Mouse (Mus musculus) CH12.LX (cell line): ENCODE results near the gene Rps19bp1. TPM values are rescaled to one million over a fixed set of nuclear protein-coding genes. Genes with fewer than 3 reads are reported as not detected.

Experiments
- DNase-seq: peaks from one replicate; pipeline ENCODE4 v3.0.0-alpha.2; 2013; ENCODE audit errors: extremely low read depth
- H3K27ac ChIP-seq: 2 replicates; pipeline ENCODE4 v1.5.1; 2012; ENCODE audit warnings: low read depth, mild to moderate bottlenecking, control low read depth, moderate library complexity; ENCODE audit not compliant: insufficient read depth
- H3K27me3 ChIP-seq: replicated peaks from 2 replicates; pipeline ENCODE3; 2012; ENCODE audit warnings: inconsistent platforms
- H3K36me3 ChIP-seq, 2 experiments: replicated peaks in 1 of 2; 2 replicates each; pipeline versions ENCODE3 to v1.6.1; 2012; ENCODE audit warnings: inconsistent platforms in 1 of 2, low read length in 1 of 2, mild to moderate bottlenecking in 1 of 2, mixed read lengths in 1 of 2, moderate library complexity in 1 of 2; ENCODE audit not compliant: control insufficient read depth in 1 of 2, insufficient read depth in 1 of 2
- H3K4me1 ChIP-seq, 2 experiments: 2 replicates each; pipeline ENCODE4 v1.6.1; 2012; ENCODE audit warnings: inconsistent platforms in 1 of 2, moderate library complexity in 1 of 2; ENCODE audit not compliant: insufficient read depth in 2 of 2, control insufficient read depth in 1 of 2
- H3K4me2 ChIP-seq: 2 replicates; pipeline ENCODE4 v1.6.1; 2012; ENCODE audit warnings: low read depth, mild to moderate bottlenecking, control low read depth; ENCODE audit not compliant: poor library complexity, insufficient read depth, severe bottlenecking
- H3K4me3 ChIP-seq, 3 experiments: fragments of 150-350 bp in 1 of 3; sonication (generic) in 1 of 3; replicated peaks in 1 of 3; 2 replicates each; pipeline versions ENCODE3 to v1.5.1; 2011 to 2012; ENCODE audit warnings: low read depth in 2 of 3, low read length in 2 of 3, mild to moderate bottlenecking in 2 of 3, moderate library complexity in 2 of 3, control low read depth in 1 of 3, improper control_type of control experiment in 1 of 3, inconsistent platforms in 1 of 3, mixed read lengths in 1 of 3; ENCODE audit not compliant: poor library complexity in 1 of 3
- H3K79me2 ChIP-seq: replicated peaks from 2 replicates; pipeline ENCODE4 v1.6.1; 2012; ENCODE audit warnings: mild to moderate bottlenecking, moderate library complexity; ENCODE audit not compliant: control insufficient read depth, poor library complexity, insufficient read depth, severe bottlenecking; ENCODE audit errors: extremely low read depth
- H3K9ac ChIP-seq: 2 replicates; pipeline ENCODE4 v1.6.1; 2012; ENCODE audit warnings: low read depth, mild to moderate bottlenecking, control low read depth, moderate library complexity; ENCODE audit not compliant: insufficient read depth
- H3K9me3 ChIP-seq: replicated peaks from 2 replicates; pipeline ENCODE3; 2012; ENCODE audit warnings: low read length, inconsistent platforms, mixed read lengths
- CHD1 ChIP-seq: IDR thresholded peaks from 2 replicates; pipeline ENCODE4 v1.6.1; 2012; ENCODE audit warnings: low read depth, low read length, improper control_type of control experiment, inconsistent platforms
- ETS1 ChIP-seq: conservative IDR thresholded peaks from 2 replicates; pipeline ENCODE4 v1.6.1; 2012; ENCODE audit warnings: low read depth, mild to moderate bottlenecking, inconsistent platforms, low read length, improper control_type of control experiment, moderate library complexity
- JUN ChIP-seq: IDR thresholded peaks from 2 replicates; pipeline ENCODE4 v1.6.1; 2011; ENCODE audit warnings: low read depth, mild to moderate bottlenecking, low read length, improper control_type of control experiment, moderate library complexity; ENCODE audit not compliant: insufficient read depth
- JUND ChIP-seq: conservative IDR thresholded peaks from 2 replicates; pipeline ENCODE4 v1.6.1; 2011; ENCODE audit warnings: low read depth, low read length, improper control_type of control experiment
- MAX ChIP-seq: IDR thresholded peaks from 2 replicates; pipeline ENCODE4 v1.6.1; 2011; ENCODE audit warnings: low read length, improper control_type of control experiment
- MAZ ChIP-seq: IDR thresholded peaks from 2 replicates; pipeline ENCODE4 v1.6.1; 2012; ENCODE audit warnings: low read depth, mild to moderate bottlenecking, inconsistent platforms, low read length, improper control_type of control experiment, moderate library complexity
- MEF2A ChIP-seq: IDR thresholded peaks from 2 replicates; pipeline ENCODE4 v1.6.1; 2014; ENCODE audit warnings: low read depth, mild to moderate bottlenecking, inconsistent platforms, low read length, improper control_type of control experiment, borderline replicate concordance
- MXI1 ChIP-seq: IDR thresholded peaks from 2 replicates; pipeline ENCODE4 v1.6.1; 2011; ENCODE audit warnings: mild to moderate bottlenecking, low read depth, low read length, improper control_type of control experiment
- NELFE ChIP-seq: IDR thresholded peaks from 2 replicates; pipeline ENCODE4 v1.6.1; 2011; ENCODE audit warnings: low read depth, low read length, improper control_type of control experiment
- POLR2A ChIP-seq: IDR thresholded peaks from 2 replicates; pipeline ENCODE4 v1.6.1; 2011; ENCODE audit warnings: low read depth, mild to moderate bottlenecking, improper control_type of control experiment, low read length
- RCOR1 ChIP-seq: conservative IDR thresholded peaks from 2 replicates; pipeline ENCODE4 v1.6.1; 2012; ENCODE audit warnings: low read depth, mild to moderate bottlenecking, inconsistent platforms, low read length, improper control_type of control experiment
- TBP ChIP-seq: conservative IDR thresholded peaks from 2 replicates; pipeline ENCODE4 v1.6.1; 2011; ENCODE audit warnings: low read depth, low read length, improper control_type of control experiment
- USF2 ChIP-seq: conservative IDR thresholded peaks from 2 replicates; pipeline ENCODE4 v1.6.1; 2011; ENCODE audit warnings: low read depth, low read length, improper control_type of control experiment
- ZMIZ1 ChIP-seq: IDR thresholded peaks from 2 replicates; pipeline ENCODE4 v1.6.1; 2012; ENCODE audit warnings: low read depth, mild to moderate bottlenecking, inconsistent platforms, low read length, improper control_type of control experiment
- ZNF384 ChIP-seq: IDR thresholded peaks from 2 replicates; pipeline ENCODE4 v1.6.1; 2012; ENCODE audit warnings: low read depth, low read length, improper control_type of control experiment, inconsistent platforms
- dilution Hi-C: fragments of 300-500 bp; cut with MboI; formaldehyde crosslinking; loops from 2 replicates; pipeline ENCODE4 v1.14.3; 2020; ENCODE audit warnings: low sequenced_read_pairs; ENCODE audit not compliant: extremely low pct_unique_long_range_greater_than_20kb, extremely low pct_ligation_motif_present
- in situ Hi-C: fragments of 300-500 bp; cut with MboI; formaldehyde crosslinking; loops from 3 replicates; pipeline ENCODE4 v1.14.3; 2019; ENCODE audit warnings: low sequenced_read_pairs, low pct_ligation_motif_present, low pct_unique_long_range_greater_than_20kb, mixed read lengths
- polyA plus RNA-seq: library from polyadenylated mRNA; unstranded; fragments of >175 nt; gene quantifications from 2 replicates; pipeline ENCODE4 v1.2.1, GENCODE M21; 2012; ENCODE audit warnings: low read depth; ENCODE audit not compliant: insufficient read length
- total RNA-seq, 2 experiments: library from RNA; depleted of rRNA; stranded (reverse); fragments of 300-350 nt in 1 of 2; fragments of >200 nt in 1 of 2; gene quantifications; 2 replicates each; pipeline ENCODE4 v1.2.3; 2012 to 2014

The Rps19bp1 gene
- total and polyA plus RNA-seq, 3 experiments, result 47.1 to 91.2 (median 63.3) TPM

- dilution Hi-C loops (no loop called here), in situ Hi-C loops (loop anchor here (5.0 to 25.0 kb wide), 2 partner anchors 40 to 705 kb away; no protein-coding TSS in a partner anchor)
- Histone ChIP-seq H3K4me2 (peak overlapping the region; percentile 94), H3K36me3 (peaks cover 50 to 70% of the 10 kb centered on the region in 2 experiments), H3K27ac (peak overlapping the region; percentile 71; the same call in 1 of the 2 replicates), H3K27me3 (no peaks in the 10 kb centered on the region), H3K79me2 (peaks cover 17% of the 10 kb centered on the region), H3K9me3 (no peaks in the 10 kb centered on the region), H3K9ac (peak overlapping the region; percentile 96), H3K4me1 (peaks cover 12 to 34% of the 10 kb centered on the region in 2 experiments), H3K4me3 (peak overlapping the region; percentile 92 to 96 (median 94))
- DNase-seq, result no peak
- TF ChIP-seq ZMIZ1 (0 out of 2 replicates have a peak, but pooled peaks have one; percentile 30), RCOR1 (no peak), MAX (no peak), MXI1 (no peak), NELFE (no peak), USF2 (0 out of 2 replicates have a peak, but pooled peaks have one; percentile 6), JUND (no peak), ZNF384 (no peak), CHD1 (peak; percentile 71; the same call in 1 of the 2 replicates), ETS1 (no peak), TBP (no peak)
Observed at GRCm38 (mm10) chr15:80256656-80257601, 7.2 kb downstream of the Rps19bp1 start.

DNA sequence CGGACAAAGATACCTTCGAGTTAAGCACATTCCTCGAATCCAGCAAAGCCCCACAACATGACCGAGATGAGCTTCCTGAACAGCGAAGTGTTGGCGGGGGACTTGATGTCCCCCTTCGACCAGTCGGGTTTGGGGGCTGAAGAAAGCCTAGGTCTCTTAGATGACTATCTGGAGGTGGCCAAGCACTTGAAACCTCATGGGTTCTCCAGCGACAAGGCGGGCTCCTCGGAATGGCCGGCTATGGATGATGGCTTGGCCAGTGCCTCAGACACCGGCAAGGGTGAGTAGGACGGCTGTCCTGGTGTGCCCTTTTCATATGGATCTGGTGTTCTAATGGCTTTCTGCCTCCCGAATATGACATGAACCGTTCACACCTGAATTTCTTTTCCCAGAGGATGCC is 7.9 kb downstream of the Rps19bp1 start:
- Histone ChIP-seq H3K4me2 (peak overlapping the region; percentile 94), H3K4me3 (peak overlapping the region; percentile 92 to 96 (median 94)), H3K79me2 (peaks cover 17% of the 10 kb centered on the region), H3K27ac (peak overlapping the region; percentile 71), H3K36me3 (peaks cover 53 to 71% of the 10 kb centered on the region in 2 experiments), H3K27me3 (no peaks in the 10 kb centered on the region), H3K9ac (peak overlapping the region; percentile 96), H3K4me1 (peaks cover 12 to 31% of the 10 kb centered on the region in 2 experiments), H3K9me3 (no peaks in the 10 kb centered on the region)
- DNase-seq, result no peak
- dilution Hi-C loops (no loop called here), in situ Hi-C loops (loop anchor here (5.0 to 25.0 kb wide), 2 partner anchors 39 to 706 kb away; no protein-coding TSS in a partner anchor)
- TF ChIP-seq ZMIZ1 (no peak), JUN (no peak), MEF2A (no peak), RCOR1 (no peak), CHD1 (0 out of 2 replicates have a peak, but pooled peaks have one; percentile 71), POLR2A (peak; percentile 11; the same call in 1 of the 2 replicates), MAZ (no peak)
